Mouse (Mus musculus) lung, adult 2 months (tissue): ENCODE measurements around the gene Hist1h4m.

Source experiments
- CTCF ChIP-seq: fragments of 200-500 bp; IDR thresholded peaks from 2 replicates; pipeline ENCODE4 v1.5.1; 2011; ENCODE audit warnings: mild to moderate bottlenecking, low read length, control low read depth; ENCODE audit not compliant: insufficient read depth
- POLR2A ChIP-seq: fragments of 200-500 bp; IDR thresholded peaks from 2 replicates; pipeline ENCODE4 v1.6.1; 2011; ENCODE audit warnings: low read depth, mild to moderate bottlenecking, control low read depth, low read length, borderline replicate concordance; ENCODE audit errors: extremely low read depth

DNA sequence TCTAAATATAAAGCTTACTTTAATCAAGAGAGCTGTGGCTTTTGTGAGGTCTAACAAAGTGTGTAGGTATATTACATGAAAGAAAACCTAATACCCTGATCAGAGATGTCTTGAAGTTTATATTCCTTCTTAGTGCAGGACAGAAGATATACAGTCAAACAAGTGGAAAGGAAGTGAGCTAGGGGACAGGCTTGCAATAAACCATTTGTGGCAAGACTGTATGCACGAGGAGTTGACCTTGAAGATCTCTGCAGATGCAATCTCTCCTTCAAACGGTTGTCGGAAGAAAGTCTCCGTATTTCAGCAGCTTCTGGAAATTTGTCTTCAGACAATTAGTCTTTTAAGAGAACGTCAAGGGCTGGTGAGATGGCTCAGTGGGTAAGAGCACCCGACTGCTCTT, 21.6 kb upstream of the Hist1h4m start:
- TF ChIP-seq CTCF (no peak), POLR2A (no peak)
